Mouse (Mus musculus) forebrain, embryonic 16.5 days (tissue): ENCODE measurements at regions not wholly inside any gene's neighbourhood (a gene's known extent, or its start where the extent isn't known, plus 50 kb on each side); places are given as distances from the start of the nearest gene placed in this dataset.
"Not testable (repeated sequence)": the region's sequence is repeated elsewhere in the genome, so short reads cannot be mapped to it uniquely, and the experiment has no call there.

Source experiments
- ATAC-seq: fragments of 200-750 bp; cut with Nextera tagmentation; 2 replicates; pipeline ENCODE4 v1.8.0; 2017; ENCODE audit warnings: mild to moderate bottlenecking, moderate library complexity
- H3K27ac ChIP-seq: fragments of 300-500 bp; sonication (generic); 2 replicates; pipeline ENCODE4 v1.5.1; 2014; ENCODE audit warnings: low read length, control low read depth
- H3K27me3 ChIP-seq: fragments of 300-500 bp; sonication (generic); replicated peaks from 2 replicates; pipeline ENCODE4 v1.6.1; 2014; ENCODE audit warnings: low read length; ENCODE audit not compliant: control insufficient read depth, insufficient read depth
- H3K36me3 ChIP-seq: fragments of 300-500 bp; sonication (generic); 2 replicates; pipeline ENCODE4 v1.6.1; 2014; ENCODE audit not compliant: control insufficient read depth, insufficient read depth
- H3K4me1 ChIP-seq: fragments of 300-500 bp; sonication (generic); replicated peaks from 2 replicates; pipeline ENCODE4 v1.6.1; 2014; ENCODE audit warnings: low read length; ENCODE audit not compliant: control insufficient read depth, insufficient read depth
- H3K4me2 ChIP-seq: fragments of 300-500 bp; sonication (generic); 2 replicates; pipeline ENCODE4 v1.6.1; 2014; ENCODE audit warnings: mild to moderate bottlenecking, low read length, control low read depth
- H3K4me3 ChIP-seq: fragments of 300-500 bp; sonication (generic); replicated peaks from 2 replicates; pipeline ENCODE4 v1.5.1; 2014; ENCODE audit warnings: mild to moderate bottlenecking, low read length, control low read depth
- H3K9ac ChIP-seq: fragments of 300-500 bp; sonication (generic); replicated peaks from 2 replicates; pipeline ENCODE4 v1.6.1; 2014; ENCODE audit warnings: low read depth, low read length, control low read depth
- H3K9me3 ChIP-seq: fragments of 300-500 bp; sonication (generic); 2 replicates; pipeline ENCODE4 v1.6.1; 2016; ENCODE audit warnings: low read length; ENCODE audit not compliant: control insufficient read depth
- WGBS: fragments of 180-500 bp; shearing (Covaris S2); extraction: QIAGEN DNeasy Blood & Tissue Kit; methylation state at CpG from one replicate; pipeline ENCODE4 v1.1.7; 2014; 5-methylcytosine and 5-hydroxymethylcytosine counted together

- no peak overlapping the region for H3K9ac ChIP-seq
- no peak overlapping the region for H3K4me2 ChIP-seq
- H3K36me3 ChIP-seq = no peaks in the 10 kb centered on the region
- WGBS = 75% methylated on average over 4 of the region's 4 CpGs
- no peak overlapping the region for H3K27ac ChIP-seq
- no peaks in the 10 kb centered on the region for H3K9me3 ChIP-seq
- no peaks in the 10 kb centered on the region for H3K27me3 ChIP-seq
- no peaks in the 10 kb centered on the region for H3K4me1 ChIP-seq
- ATAC-seq = no peak
- no peak overlapping the region for H3K4me3 ChIP-seq
These were observed 310.9 kb upstream of the Ift57 start for GRCm38 (mm10) chr16:49388135-49388534.

GRCm38 (mm10) chr16:49407956-49408795 is 290.9 kb upstream of the Ift57 start:
- Histone ChIP-seq H3K36me3 (no peaks in the 10 kb centered on the region), H3K4me3 (no peak overlapping the region), H3K9me3 (no peaks in the 10 kb centered on the region), H3K9ac (no peak overlapping the region), H3K27me3 (no peaks in the 10 kb centered on the region), H3K27ac (no peak overlapping the region), H3K4me1 (no peaks in the 10 kb centered on the region), H3K4me2 (no peak overlapping the region)
- WGBS = 23% methylated on average over 16 of the region's 16 CpGs
- peak; percentile 85 for ATAC-seq

- 86% methylated on average over 4 of the region's 4 CpGs for WGBS
- no peak for ATAC-seq
- no peak overlapping the region for H3K4me3 ChIP-seq
These were observed 289.8 kb upstream of the Ift57 start for GRCm38 (mm10) chr16:49409235-49409634.

GRCm38 (mm10) chr16:49430296-49430695 is 268.7 kb upstream of the Ift57 start:
- 97% methylated on average over 1 of the region's 1 CpGs for WGBS
- Histone ChIP-seq H3K9ac (no peak overlapping the region), H3K27ac (no peak overlapping the region), H3K4me1 (no peaks in the 10 kb centered on the region), H3K9me3 (no peaks in the 10 kb centered on the region), H3K4me3 (no peak overlapping the region), H3K27me3 (no peaks in the 10 kb centered on the region), H3K36me3 (no peaks in the 10 kb centered on the region), H3K4me2 (no peak overlapping the region)
- ATAC-seq = no peak

More at GRCm38 (mm10) chr16:49409235-49409634, 289.8 kb upstream of the Ift57 start:
- H3K9me3 ChIP-seq = no peaks in the 10 kb centered on the region
- H3K4me1 ChIP-seq = no peaks in the 10 kb centered on the region
- H3K27me3 ChIP-seq = no peaks in the 10 kb centered on the region
- no peak overlapping the region for H3K27ac ChIP-seq
- no peaks in the 10 kb centered on the region for H3K36me3 ChIP-seq
- no peak overlapping the region for H3K4me2 ChIP-seq
- no peak overlapping the region for H3K9ac ChIP-seq

GRCm38 (mm10) chr16:49431902-49432301 is 267.1 kb upstream of the Ift57 start:
- H3K27ac ChIP-seq = no peak overlapping the region
- no peaks in the 10 kb centered on the region for H3K4me1 ChIP-seq
- no peak overlapping the region for H3K9ac ChIP-seq
- no peak overlapping the region for H3K4me2 ChIP-seq
- H3K4me3 ChIP-seq = no peak overlapping the region
- no peaks in the 10 kb centered on the region for H3K27me3 ChIP-seq
- H3K36me3 ChIP-seq = no peaks in the 10 kb centered on the region
- no peak for ATAC-seq
- no peaks in the 10 kb centered on the region for H3K9me3 ChIP-seq
- 79% methylated on average over 2 of the region's 2 CpGs for WGBS

- Histone ChIP-seq H3K4me3 (no peak overlapping the region), H3K9ac (no peak overlapping the region), H3K9me3 (no peaks in the 10 kb centered on the region), H3K27ac (no peak overlapping the region), H3K36me3 (no peaks in the 10 kb centered on the region), H3K27me3 (no peaks in the 10 kb centered on the region), H3K4me1 (no peaks in the 10 kb centered on the region), H3K4me2 (no peak overlapping the region)
- no peak for ATAC-seq
- 73% methylated on average over 1 of the region's 1 CpGs for WGBS
These were observed 257.8 kb upstream of the Ift57 start for GRCm38 (mm10) chr16:49441225-49441624.

GRCm38 (mm10) chr16:49447356-49447755 is 251.7 kb upstream of the Ift57 start:
- not testable (repeated sequence) for H3K36me3 ChIP-seq, H3K4me2 ChIP-seq, H3K4me3 ChIP-seq, H3K27ac ChIP-seq, H3K9ac ChIP-seq, H3K4me1 ChIP-seq, H3K9me3 ChIP-seq, ATAC-seq, H3K27me3 ChIP-seq
- 96% methylated on average over 6 of the region's 9 CpGs for WGBS

- no peaks in the 10 kb centered on the region for H3K27me3 ChIP-seq
- H3K4me3 ChIP-seq = no peak overlapping the region
- WGBS = 94% methylated on average over 8 of the region's 8 CpGs
- H3K36me3 ChIP-seq = no peaks in the 10 kb centered on the region
- ATAC-seq = no peak
- H3K4me1 ChIP-seq = no peaks in the 10 kb centered on the region
- H3K9me3 ChIP-seq = no peaks in the 10 kb centered on the region
- no peak overlapping the region for H3K27ac ChIP-seq
- no peak overlapping the region for H3K9ac ChIP-seq
- H3K4me2 ChIP-seq = no peak overlapping the region
These were observed 205.2 kb upstream of the Ift57 start for GRCm38 (mm10) chr16:49493881-49494280.

GRCm38 (mm10) chr16:49497521-49498010 is 201.5 kb upstream of the Ift57 start:
- Histone ChIP-seq H3K4me1 (no peaks in the 10 kb centered on the region), H3K4me2 (no peak overlapping the region), H3K9me3 (no peaks in the 10 kb centered on the region), H3K27me3 (no peaks in the 10 kb centered on the region), H3K36me3 (no peaks in the 10 kb centered on the region), H3K27ac (no peak overlapping the region), H3K4me3 (no peak overlapping the region), H3K9ac (no peak overlapping the region)
- 83% methylated on average over 3 of the region's 3 CpGs for WGBS
- no peak for ATAC-seq
